Comparison of ENCODE assay signal across 22 mouse cellular contexts in genomic region chr15:28502820-28503219, GRCm38 (mm10).
DNase-seq lines count a peak whose midpoint lies in the region; ATAC-seq and TF ChIP-seq lines count a peak whose summit lies in the region.
"Had no signal": no experiment of that assay in that cellular context is flagged by ENCODE, and none has a peak within 500 bp of the region (broad histone marks: within the 10 kb centered on the region; RNA-seq: fewer than 3 reads in every experiment).

No protein-coding gene starts in this region.

- H3K4me2 ChIP-seq in forebrain, postnatal 0 days (ENCODE audit: low read depth): no peak overlapping the region
- H3K4me2 ChIP-seq in forebrain, embryonic 12.5 days: no peak overlapping the region
- H3K4me2 ChIP-seq in midbrain, embryonic 14.5 days (ENCODE audit: low read length): no peak overlapping the region
- no peak overlapping the region for H3K4me2 ChIP-seq in embryonic facial prominence, embryonic 14.5 days (ENCODE audit: low read depth, low read length)
- H3K4me2 ChIP-seq: embryonic facial prominence, embryonic 13.5 days; heart, embryonic 15.5 days; liver, embryonic 15.5 days; midbrain, embryonic 11.5 days had no signal

- no peak overlapping the region for H3K4me3 ChIP-seq in forebrain, postnatal 0 days (ENCODE audit: low read depth, low read length)
- H3K4me3 ChIP-seq in forebrain, embryonic 12.5 days (replicated peaks): no peak overlapping the region
- H3K4me3 ChIP-seq in midbrain, embryonic 14.5 days (replicated peaks; ENCODE audit: low read depth, low read length): no peak overlapping the region
- no peak overlapping the region for H3K4me3 ChIP-seq in midbrain, embryonic 10.5 days
- no peak overlapping the region for H3K4me3 ChIP-seq in embryonic facial prominence, embryonic 14.5 days (ENCODE audit: low read depth, low read length)
- no peak overlapping the region for H3K4me3 ChIP-seq in left cerebral cortex, adult 2 months
- H3K4me3 ChIP-seq: embryonic facial prominence, embryonic 13.5 days; heart, embryonic 15.5 days; limb, embryonic 10.5 days; liver, embryonic 15.5 days had no signal

- H3K9ac ChIP-seq in forebrain, postnatal 0 days: no peak overlapping the region
- H3K9ac ChIP-seq in forebrain, embryonic 12.5 days: no peak overlapping the region
- no peak overlapping the region for H3K9ac ChIP-seq in midbrain, embryonic 14.5 days (replicated peaks; ENCODE audit: low read length)
- H3K9ac ChIP-seq in embryonic facial prominence, embryonic 14.5 days (ENCODE audit: low read depth, low read length): no peak overlapping the region
- H3K9ac ChIP-seq: embryonic facial prominence, embryonic 13.5 days; heart, embryonic 15.5 days; liver, embryonic 15.5 days had no signal

- ATAC-seq in forebrain, postnatal 0 days: peak; percentile 66; the same call in 1 of the 2 replicates
- ATAC-seq in forebrain, embryonic 12.5 days (ENCODE audit: low FRiP score): no peak
- no peak for ATAC-seq in midbrain, embryonic 14.5 days (ENCODE audit: low FRiP score, low TSS enrichment)
- ATAC-seq in embryonic facial prominence, embryonic 14.5 days (ENCODE audit: low read depth): no peak
- ATAC-seq: lung, postnatal 0 days had no signal

- H3K9me3 ChIP-seq in forebrain, postnatal 0 days (ENCODE audit: low read length): no peaks in the 10 kb centered on the region
- H3K9me3 ChIP-seq in forebrain, embryonic 12.5 days: no peaks in the 10 kb centered on the region
- H3K9me3 ChIP-seq in midbrain, embryonic 14.5 days (ENCODE audit: control insufficient read depth, low read length): no peaks in the 10 kb centered on the region
- no peaks in the 10 kb centered on the region for H3K9me3 ChIP-seq in midbrain, embryonic 10.5 days (replicated peaks)
- H3K9me3 ChIP-seq in embryonic facial prominence, embryonic 14.5 days (ENCODE audit: control insufficient read depth, low read length): no peaks in the 10 kb centered on the region
- H3K9me3 ChIP-seq: embryonic facial prominence, embryonic 13.5 days; heart, embryonic 15.5 days; limb, embryonic 10.5 days; liver, embryonic 15.5 days had no signal

- no peaks in the 10 kb centered on the region for H3K36me3 ChIP-seq in forebrain, postnatal 0 days (ENCODE audit: insufficient read depth)
- no peaks in the 10 kb centered on the region for H3K36me3 ChIP-seq in forebrain, embryonic 12.5 days (replicated peaks)
- no peaks in the 10 kb centered on the region for H3K36me3 ChIP-seq in midbrain, embryonic 14.5 days (ENCODE audit: control insufficient read depth, insufficient read depth, low read length)
- H3K36me3 ChIP-seq in midbrain, embryonic 10.5 days: no peaks in the 10 kb centered on the region
- no peaks in the 10 kb centered on the region for H3K36me3 ChIP-seq in embryonic facial prominence, embryonic 14.5 days (ENCODE audit: control insufficient read depth, insufficient read depth, low read length)
- H3K36me3 ChIP-seq: embryonic facial prominence, embryonic 13.5 days; heart, embryonic 15.5 days; limb, embryonic 10.5 days; liver, embryonic 15.5 days had no signal

- peak; percentile 62 for TF ChIP-seq CTCF in forebrain, postnatal 0 days (IDR thresholded peaks at IDR 0.05; ENCODE audit: low read depth)
- no peak; the same call in 1 of the 2 replicates for TF ChIP-seq CTCF in left cerebral cortex, adult 2 months (IDR thresholded peaks at IDR 0.05)

- H3K27me3 ChIP-seq in forebrain, postnatal 0 days (ENCODE audit: insufficient read depth, low read length): no peaks in the 10 kb centered on the region
- H3K27me3 ChIP-seq in forebrain, embryonic 12.5 days: no peaks in the 10 kb centered on the region
- no peaks in the 10 kb centered on the region for H3K27me3 ChIP-seq in midbrain, embryonic 14.5 days (ENCODE audit: control insufficient read depth, insufficient read depth, low read length)
- H3K27me3 ChIP-seq in midbrain, embryonic 10.5 days (ENCODE audit: low read depth, poor library complexity, severe bottlenecking): no peaks in the 10 kb centered on the region
- no peaks in the 10 kb centered on the region for H3K27me3 ChIP-seq in embryonic facial prominence, embryonic 14.5 days (replicated peaks; ENCODE audit: control insufficient read depth, insufficient read depth, low read length)
- H3K27me3 ChIP-seq: embryonic facial prominence, embryonic 13.5 days; heart, embryonic 15.5 days; liver, embryonic 15.5 days had no signal

- H3K27ac ChIP-seq in forebrain, postnatal 0 days (ENCODE audit: low read depth, low read length): no peak overlapping the region
- no peak overlapping the region for H3K27ac ChIP-seq in forebrain, embryonic 12.5 days
- no peak overlapping the region for H3K27ac ChIP-seq in midbrain, embryonic 14.5 days (replicated peaks; ENCODE audit: low read depth, low read length)
- no peak overlapping the region for H3K27ac ChIP-seq in midbrain, embryonic 10.5 days (replicated peaks)
- no peak overlapping the region for H3K27ac ChIP-seq in embryonic facial prominence, embryonic 14.5 days (replicated peaks; ENCODE audit: low read depth, low read length)
- H3K27ac ChIP-seq in left cerebral cortex, adult 2 months: no peak overlapping the region
- H3K27ac ChIP-seq: embryonic facial prominence, embryonic 13.5 days; heart, embryonic 15.5 days; limb, embryonic 10.5 days; liver, embryonic 15.5 days; macrophage had no signal

- 46% methylated on average over 4 of the region's 4 CpGs for WGBS in forebrain, postnatal 0 days
- 63% methylated on average over 4 of the region's 4 CpGs for WGBS in forebrain, embryonic 12.5 days
- WGBS in midbrain, embryonic 14.5 days: 55% methylated on average over 4 of the region's 4 CpGs
- WGBS in midbrain, embryonic 10.5 days: 64% methylated on average over 4 of the region's 4 CpGs
- 57% methylated on average over 4 of the region's 4 CpGs for WGBS in embryonic facial prominence, embryonic 14.5 days

- no peaks in the 10 kb centered on the region for H3K4me1 ChIP-seq in forebrain, postnatal 0 days (ENCODE audit: insufficient read depth)
- H3K4me1 ChIP-seq in forebrain, embryonic 12.5 days: no peaks in the 10 kb centered on the region
- no peaks in the 10 kb centered on the region for H3K4me1 ChIP-seq in midbrain, embryonic 14.5 days (ENCODE audit: control insufficient read depth, insufficient read depth, low read length)
- H3K4me1 ChIP-seq in midbrain, embryonic 10.5 days: no peaks in the 10 kb centered on the region
- H3K4me1 ChIP-seq in embryonic facial prominence, embryonic 14.5 days (ENCODE audit: control insufficient read depth, insufficient read depth, low read length): no peaks in the 10 kb centered on the region
- H3K4me1 ChIP-seq: embryonic facial prominence, embryonic 13.5 days; heart, embryonic 15.5 days; limb, embryonic 10.5 days; liver, embryonic 15.5 days had no signal

- peak; percentile 62 for DNase-seq in forebrain, postnatal 0 days
- peak; percentile 75 for DNase-seq in midbrain, embryonic 14.5 days
- no peak for DNase-seq in midbrain, embryonic 10.5 days (ENCODE audit: low spot score)
- DNase-seq in embryonic facial prominence, embryonic 14.5 days (ENCODE audit: low spot score): peak; percentile 20
- DNase-seq in left cerebral cortex, adult 2 months (ENCODE audit: extremely low spot score in 1 of 2, low spot score in 2 of 2): no peak
- DNase-seq in cerebellum, adult 11 months: no peak
- DNase-seq: adrenal gland, adult 2 months; cerebellum, adult 8-10 months; cerebellum, postnatal 36 days; heart, postnatal 4 days; kidney, adult 11 months; liver; right cerebral cortex, postnatal 25 days; spleen, adult 18-20 months had no signal

- intact Hi-C loops in left cerebral cortex, adult 2 months (cut with DNase I): no loop called here

Comparison
In these comparisons a context has a peak if more than half of its experiments do, and no peak if none do; other contexts are left out.
1. DNase-seq: peak in forebrain, postnatal 0 days (single experiment), midbrain, embryonic 14.5 days (single experiment) and embryonic facial prominence, embryonic 14.5 days (single experiment); none in midbrain, embryonic 10.5 days (single experiment), left cerebral cortex, adult 2 months (0 of 2) and cerebellum, adult 11 months (single experiment).